24 mouse cellular contexts compared by ENCODE assay signal in the genomic region with DNA sequence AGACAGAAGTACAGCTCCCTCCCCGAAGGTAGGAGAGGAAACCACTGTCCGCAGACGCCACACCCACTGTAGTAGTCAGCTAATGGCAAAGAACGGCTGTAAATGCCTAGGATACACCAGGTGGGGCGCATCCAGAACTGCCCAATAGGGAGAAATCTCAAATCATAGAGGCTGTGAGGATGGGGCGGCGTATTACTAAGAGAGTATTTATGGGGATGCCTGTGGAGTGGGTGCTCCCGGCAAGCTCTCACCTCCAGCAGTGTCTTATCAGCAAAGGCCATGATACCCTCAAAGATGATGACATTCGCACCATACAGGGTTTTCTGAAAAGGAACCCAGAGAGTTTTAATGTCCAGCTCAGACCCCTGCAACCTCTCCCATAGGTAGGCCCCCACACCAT. TPM values are rescaled to one million over a fixed set of nuclear protein-coding genes. Genes with fewer than 3 reads are reported as not detected.
DNase-seq lines count a peak whose midpoint lies in the region; ATAC-seq and TF ChIP-seq lines count a peak whose summit lies in the region.
"Had no signal": no experiment of that assay in that cellular context is flagged by ENCODE, and none has a peak within 500 bp of the region (broad histone marks: within the 10 kb centered on the region; RNA-seq: fewer than 3 reads in every experiment).

No protein-coding gene starts in this region.

- TF ChIP-seq EP300 in liver, postnatal 0 days (IDR thresholded peaks at IDR 0.05; ENCODE audit: low read depth) = no peak
- no peak for TF ChIP-seq EP300 in stomach, postnatal 0 days (optimal IDR thresholded peaks at IDR 0.05)

- intact Hi-C loops in gastrocnemius, postnatal 14 days (cut with DNase I; ENCODE audit: low total_unique reads) = loop anchor here (5.0 kb wide), 1 partner anchor 62 kb away; no protein-coding TSS in a partner anchor

- H3K4me3 ChIP-seq in liver, postnatal 0 days (ENCODE audit: low read depth, low read length) = no peak overlapping the region
- no peak overlapping the region for H3K4me3 ChIP-seq in liver, embryonic 12.5 days
- H3K4me3 ChIP-seq in stomach, postnatal 0 days (ENCODE audit: low read depth, low read length) = no peak overlapping the region
- H3K4me3 ChIP-seq: embryonic facial prominence, embryonic 12.5 days; heart, adult 2 months; liver, embryonic 15.5 days; lung, embryonic 15.5 days; midbrain, embryonic 10.5 days; midbrain, embryonic 15.5 days; neural tube, embryonic 15.5 days had no signal

- no peak overlapping the region for H3K4me2 ChIP-seq in liver, postnatal 0 days (ENCODE audit: low read depth, low read length)
- H3K4me2 ChIP-seq in liver, embryonic 12.5 days = no peak overlapping the region
- H3K4me2 ChIP-seq in stomach, postnatal 0 days (replicated peaks; ENCODE audit: low read depth) = no peak overlapping the region
- H3K4me2 ChIP-seq: embryonic facial prominence, embryonic 12.5 days; liver, embryonic 15.5 days; lung, embryonic 15.5 days; midbrain, embryonic 15.5 days; neural tube, embryonic 15.5 days had no signal

- H3K4me1 ChIP-seq in liver, postnatal 0 days (ENCODE audit: insufficient read depth) = peaks cover 27% of the 10 kb centered on the region
- peaks cover 76% of the 10 kb centered on the region for H3K4me1 ChIP-seq in liver, embryonic 12.5 days
- H3K4me1 ChIP-seq in stomach, postnatal 0 days (replicated peaks; ENCODE audit: control insufficient read depth, insufficient read depth) = peaks cover under 1% of the 10 kb centered on the region; the same call in 1 of the 2 replicates
- H3K4me1 ChIP-seq: lung, embryonic 15.5 days had no signal

- H3K27me3 ChIP-seq in liver, postnatal 0 days (ENCODE audit: insufficient read depth, low read length) = no peaks in the 10 kb centered on the region
- H3K27me3 ChIP-seq in liver, embryonic 12.5 days (replicated peaks) = no peaks in the 10 kb centered on the region
- no peaks in the 10 kb centered on the region for H3K27me3 ChIP-seq in stomach, postnatal 0 days (ENCODE audit: control insufficient read depth, insufficient read depth, low read length)
- H3K27me3 ChIP-seq: embryonic facial prominence, embryonic 12.5 days; liver, embryonic 15.5 days; lung, embryonic 15.5 days; midbrain, embryonic 15.5 days; neural tube, embryonic 15.5 days had no signal

- no peak overlapping the region for H3K9ac ChIP-seq in liver, postnatal 0 days (replicated peaks)
- no peak overlapping the region for H3K9ac ChIP-seq in liver, embryonic 12.5 days
- H3K9ac ChIP-seq in stomach, postnatal 0 days (ENCODE audit: low read length) = no peak overlapping the region
- H3K9ac ChIP-seq: embryonic facial prominence, embryonic 12.5 days; liver, embryonic 15.5 days; lung, embryonic 15.5 days; midbrain, embryonic 15.5 days; neural tube, embryonic 15.5 days had no signal

- peak; percentile 1 for DNase-seq in adrenal gland, postnatal 10 days
- DNase-seq in adrenal gland, postnatal 4 days (ENCODE audit: low spot score in 2 of 2) = no peak
- DNase-seq in gastrocnemius, postnatal 10 days = peak; percentile 1
- DNase-seq in gastrocnemius, postnatal 14 days = no peak
- peak; percentile 9 for DNase-seq in liver, postnatal 0 days
- DNase-seq in stomach, postnatal 0 days (ENCODE audit: low spot score) = peak; percentile 10
- DNase-seq: embryo, embryonic 11 days; gastrocnemius, postnatal 36 days; heart, postnatal 14 days; kidney, adult 8-10 months; kidney, postnatal 4 days had no signal

- WGBS in liver, postnatal 0 days (ENCODE audit: insufficient replicate concordance) = 78% methylated on average over 9 of the region's 9 CpGs
- WGBS in liver, embryonic 12.5 days (ENCODE audit: insufficient replicate concordance) = 74% methylated on average over 9 of the region's 9 CpGs
- 88% methylated on average over 9 of the region's 9 CpGs for WGBS in stomach, postnatal 0 days

- no peak for ATAC-seq in liver, postnatal 0 days
- ATAC-seq in liver, embryonic 12.5 days = no peak
- no peak for ATAC-seq in stomach, postnatal 0 days (ENCODE audit: low FRiP score, low TSS enrichment)
- ATAC-seq: forebrain, embryonic 14.5 days; hindbrain, embryonic 16.5 days; intestine, embryonic 16.5 days; midbrain, embryonic 15.5 days had no signal

- H3K27ac ChIP-seq in liver, postnatal 0 days (ENCODE audit: low read depth) = no peak overlapping the region
- H3K27ac ChIP-seq in liver, embryonic 12.5 days = no peak overlapping the region
- no peak overlapping the region for H3K27ac ChIP-seq in stomach, postnatal 0 days (replicated peaks)
- H3K27ac ChIP-seq: embryonic facial prominence, embryonic 12.5 days; heart, adult 2 months; kidney, postnatal 0 days; liver, embryonic 15.5 days; lung, embryonic 15.5 days; midbrain, embryonic 10.5 days; midbrain, embryonic 15.5 days; neural tube, embryonic 15.5 days had no signal

- TF ChIP-seq CTCF in liver, postnatal 0 days (IDR thresholded peaks at IDR 0.05; ENCODE audit: low read depth) = no peak
- TF ChIP-seq CTCF in stomach, postnatal 0 days (IDR thresholded peaks at IDR 0.05; ENCODE audit: low read depth) = no peak

- H3K9me3 ChIP-seq in liver, postnatal 0 days (ENCODE audit: low read length) = no peaks in the 10 kb centered on the region
- no peaks in the 10 kb centered on the region for H3K9me3 ChIP-seq in liver, embryonic 12.5 days (replicated peaks)
- H3K9me3 ChIP-seq in stomach, postnatal 0 days (ENCODE audit: control insufficient read depth, low read length) = no peaks in the 10 kb centered on the region
- H3K9me3 ChIP-seq: embryonic facial prominence, embryonic 12.5 days; G1E; liver, embryonic 15.5 days; lung, embryonic 15.5 days; midbrain, embryonic 10.5 days; midbrain, embryonic 15.5 days; neural tube, embryonic 15.5 days had no signal

- peaks cover 25% of the 10 kb centered on the region for H3K36me3 ChIP-seq in liver, postnatal 0 days (replicated peaks; ENCODE audit: insufficient read depth, low read length)
- H3K36me3 ChIP-seq in liver, embryonic 12.5 days = peaks cover 34% of the 10 kb centered on the region
- H3K36me3 ChIP-seq in stomach, postnatal 0 days (ENCODE audit: control insufficient read depth, insufficient read depth, low read length) = peaks cover 15% of the 10 kb centered on the region; the same call in 1 of the 2 replicates
- H3K36me3 ChIP-seq: midbrain, embryonic 15.5 days had no signal

RNA-seq across cellular contexts. Expression of a gene that starts 10.7 kb away (rescaled TPM):
- total RNA-seq in adrenal gland, postnatal 10 days (2021) = 10 to 100 TPM; 55.1 to 86.5 TPM
- total RNA-seq in adrenal gland, postnatal 4 days (2021) = 100 to 1,000 TPM; 106 to 113 TPM
- total RNA-seq in gastrocnemius, postnatal 10 days (2021) = 10 to 100 TPM; 36.5 to 43.5 TPM
- total RNA-seq in gastrocnemius, postnatal 14 days (2021) = 10 to 100 TPM; 28.8 to 29.7 TPM
- 20.3 and 22.8 TPM in 2 replicates for polyA plus RNA-seq in liver, postnatal 0 days (2015; fragmentation: Nextera tagmentation; extraction: Ambion mirVana)
- 30.7 and 32.7 TPM in 2 replicates for polyA plus RNA-seq in liver, embryonic 12.5 days (2016; fragmentation: Nextera tagmentation; extraction: Ambion mirVana)
- polyA plus RNA-seq in stomach, postnatal 0 days (2015; fragmentation: Nextera tagmentation; extraction: Ambion mirVana) = 37.1 and 39.7 TPM in 2 replicates

RNA-seq across cellular contexts. Expression of a gene that starts 17.7 kb away (rescaled TPM):
- total RNA-seq in adrenal gland, postnatal 10 days (2021) = 10 to 100 TPM; 51.4 to 58.3 TPM
- 10 to 100 TPM; 72.3 to 73.4 TPM for total RNA-seq in adrenal gland, postnatal 4 days (2021)
- total RNA-seq in gastrocnemius, postnatal 10 days (2021) = 10 to 100 TPM; 26.7 to 33.4 TPM
- 10 to 100 TPM; 28.0 to 30.1 TPM for total RNA-seq in gastrocnemius, postnatal 14 days (2021)
- 16.7 and 17.5 TPM in 2 replicates for polyA plus RNA-seq in liver, postnatal 0 days (2015; fragmentation: Nextera tagmentation; extraction: Ambion mirVana)
- 45.6 and 48.2 TPM in 2 replicates for polyA plus RNA-seq in liver, embryonic 12.5 days (2016; fragmentation: Nextera tagmentation; extraction: Ambion mirVana)
- 28.3 and 28.4 TPM in 2 replicates for polyA plus RNA-seq in stomach, postnatal 0 days (2015; fragmentation: Nextera tagmentation; extraction: Ambion mirVana)

RNA-seq across cellular contexts. Expression of a gene that starts 18.6 kb away (rescaled TPM):
- total RNA-seq in adrenal gland, postnatal 10 days (2021) = 10 to 100 TPM; 52.5 to 92.4 TPM
- total RNA-seq in adrenal gland, postnatal 4 days (2021) = 100 to 1,000 TPM; 141 to 143 TPM
- 10 to 100 TPM; 28.4 to 32.4 TPM for total RNA-seq in gastrocnemius, postnatal 10 days (2021)
- total RNA-seq in gastrocnemius, postnatal 14 days (2021) = 10 to 100 TPM; 20.5 to 20.9 TPM
- polyA plus RNA-seq in liver, postnatal 0 days (2015; fragmentation: Nextera tagmentation; extraction: Ambion mirVana) = 8.9 and 10.5 TPM in 2 replicates
- polyA plus RNA-seq in liver, embryonic 12.5 days (2016; fragmentation: Nextera tagmentation; extraction: Ambion mirVana) = 22.2 and 23.4 TPM in 2 replicates
- polyA plus RNA-seq in stomach, postnatal 0 days (2015; fragmentation: Nextera tagmentation; extraction: Ambion mirVana) = 15.9 and 18.3 TPM in 2 replicates

RNA-seq across cellular contexts. Expression of a gene that starts 25.1 kb away (rescaled TPM):
- total RNA-seq in adrenal gland, postnatal 10 days (2021) = 10 to 100 TPM in 1 of 2 experiments, 1 to 10 TPM in 1; 10.0 to 11.7 TPM
- total RNA-seq in adrenal gland, postnatal 4 days (2021) = 10 to 100 TPM; 23.8 to 25.5 TPM
- total RNA-seq in gastrocnemius, postnatal 10 days (2021) = 1 to 10 TPM in 1 of 2 experiments, under 1 TPM in 1; 0.85 to 1.2 TPM
- under 1 TPM; 0.78 to 0.84 TPM for total RNA-seq in gastrocnemius, postnatal 14 days (2021)
- 2.1 and 2.3 TPM in 2 replicates for polyA plus RNA-seq in liver, postnatal 0 days (2015; fragmentation: Nextera tagmentation; extraction: Ambion mirVana)
- polyA plus RNA-seq in liver, embryonic 12.5 days (2016; fragmentation: Nextera tagmentation; extraction: Ambion mirVana) = 2.8 and 3.0 TPM in 2 replicates
- polyA plus RNA-seq in stomach, postnatal 0 days (2015; fragmentation: Nextera tagmentation; extraction: Ambion mirVana) = 22.9 and 26.8 TPM in 2 replicates

RNA-seq across cellular contexts. Expression of a gene that starts 53.7 kb away (rescaled TPM):
- 10 to 100 TPM; 89.0 to 91.5 TPM for total RNA-seq in adrenal gland, postnatal 10 days (2021)
- 100 to 1,000 TPM; 120 to 131 TPM for total RNA-seq in adrenal gland, postnatal 4 days (2021)
- total RNA-seq in gastrocnemius, postnatal 10 days (2021) = 10 to 100 TPM; 67.5 to 70.1 TPM
- 10 to 100 TPM; 47.8 to 51.8 TPM for total RNA-seq in gastrocnemius, postnatal 14 days (2021)
- polyA plus RNA-seq in liver, postnatal 0 days (2015; fragmentation: Nextera tagmentation; extraction: Ambion mirVana) = 20.5 and 24.7 TPM in 2 replicates
- 43.6 and 45.0 TPM in 2 replicates for polyA plus RNA-seq in liver, embryonic 12.5 days (2016; fragmentation: Nextera tagmentation; extraction: Ambion mirVana)
- polyA plus RNA-seq in stomach, postnatal 0 days (2015; fragmentation: Nextera tagmentation; extraction: Ambion mirVana) = 50.2 and 52.7 TPM in 2 replicates

Comparison
In these comparisons a context has a peak if more than half of its experiments do, and no peak if none do; other contexts are left out.
1. DNase-seq: peak in adrenal gland, postnatal 10 days (single experiment), gastrocnemius, postnatal 10 days (single experiment), liver, postnatal 0 days (single experiment) and stomach, postnatal 0 days (single experiment); none in adrenal gland, postnatal 4 days (0 of 2) and gastrocnemius, postnatal 14 days (single experiment).